Mouse (Mus musculus): ENCODE data around the gene Angpt4.
A peak's percentile ranks its signal among the peaks of the same experiment; 100 is the strongest.

Angpt4 gene

GRCm38 (mm10) chr2:151984019-151984418, 73.0 kb downstream of the Angpt4 start:
- DNase-seq = no peak

- DNase-seq = no peak
Observed at GRCm38 (mm10) chr2:151985426-151986172, 74.6 kb downstream of the Angpt4 start.

- DNase-seq = no peak
Observed at GRCm38 (mm10) chr2:151986958-151987357, 75.9 kb downstream of the Angpt4 start.

- no peak for DNase-seq
Observed at GRCm38 (mm10) chr2:151988978-151989377, 78.0 kb downstream of the Angpt4 start.

GRCm38 (mm10) chr2:151990985-151991394, 80.0 kb downstream of the Angpt4 start:
- no peak for DNase-seq

- DNase-seq = no peak
Observed at GRCm38 (mm10) chr2:151991446-151991845, 80.4 kb downstream of the Angpt4 start.

GRCm38 (mm10) chr2:151994350-151995122, 83.5 kb downstream of the Angpt4 start:
- DNase-seq = peak; percentile 75 to 91

All from kidney, postnatal 36 days (tissue).